9 mouse cellular contexts compared by ENCODE assay signal in genomic region chr14:68934611-68935302, GRCm38 (mm10).
A peak's percentile ranks its signal among the peaks of the same experiment; 100 is the strongest.
DNase-seq lines count a peak whose midpoint lies in the region; ATAC-seq lines count a peak whose summit lies in the region.
"Had no signal": no experiment of that assay in that cellular context is flagged by ENCODE, and none has a peak within 500 bp of the region (broad histone marks: within the 10 kb centered on the region; RNA-seq: fewer than 3 reads in every experiment).

No protein-coding gene starts in this region.

- peak overlapping the region; percentile 25 for H3K4me2 ChIP-seq in neural tube, embryonic 12.5 days (replicated peaks)

- no peaks in the 10 kb centered on the region for H3K36me3 ChIP-seq in neural tube, embryonic 12.5 days

- H3K4me3 ChIP-seq in neural tube, embryonic 12.5 days: no peak overlapping the region

- H3K27me3 ChIP-seq in neural tube, embryonic 12.5 days (replicated peaks): 0 out of 2 replicates have a peak, but pooled peaks cover 3% of the 10 kb centered on the region

- ATAC-seq in neural tube, embryonic 12.5 days (ENCODE audit: low FRiP score, low read depth): peak; percentile 75; the same call in 1 of the 2 replicates

- 19% methylated on average over 12 of the region's 12 CpGs for WGBS in neural tube, embryonic 12.5 days

- no peak overlapping the region for H3K9ac ChIP-seq in neural tube, embryonic 12.5 days
- H3K9ac ChIP-seq: liver, embryonic 14.5 days had no signal

- H3K4me1 ChIP-seq in neural tube, embryonic 12.5 days: peaks cover 10% of the 10 kb centered on the region; the same call in 1 of the 2 replicates

- no peak overlapping the region for H3K27ac ChIP-seq in neural tube, embryonic 12.5 days
- H3K27ac ChIP-seq: liver, embryonic 14.5 days had no signal

- peak; percentile 20 for DNase-seq in R1 (ENCODE audit: low read depth, low spot score)
- peak; percentile 78 for DNase-seq in embryo, embryonic 10.5 days (ENCODE audit: low spot score)
- DNase-seq in heart, postnatal 4 days: peak; percentile 25
- DNase-seq in layer of hippocampus, postnatal 36 days: peak; percentile 50 to 59
- DNase-seq in c-Kit-positive CD71-positive TER-119-positive erythroid progenitor cells, embryonic 14.5 days (ENCODE audit: low spot score): no peak
- no peak for DNase-seq in testis, postnatal 10 days (ENCODE audit: low spot score)
- DNase-seq in urinary bladder, adult 2 months (ENCODE audit: low spot score): no peak

- no peaks in the 10 kb centered on the region for H3K9me3 ChIP-seq in neural tube, embryonic 12.5 days

Comparison
In these comparisons a context has a peak if more than half of its experiments do, and no peak if none do; other contexts are left out.
1. DNase-seq: peak in R1 (single experiment), embryo, embryonic 10.5 days (single experiment), heart, postnatal 4 days (single experiment) and layer of hippocampus, postnatal 36 days (2 of 2); none in c-Kit-positive CD71-positive TER-119-positive erythroid progenitor cells, embryonic 14.5 days (single experiment), testis, postnatal 10 days (single experiment) and urinary bladder, adult 2 months (single experiment).